Mouse (Mus musculus): ENCODE results near the gene Ccdc9.
"Not testable (repeated sequence)": the region's sequence is repeated elsewhere in the genome, so short reads cannot be mapped to it uniquely, and the experiment has no call there.

Ccdc9 gene

GRCm38 (mm10) chr7:16266593-16266992 is 20.0 kb downstream of the Ccdc9 start:
- DNase-seq (ENCODE audit: low read depth) = peak; percentile 62

GRCm38 (mm10) chr7:16265856-16266255 is 20.7 kb downstream of the Ccdc9 start:
- no peak for DNase-seq (ENCODE audit: low read depth)

- peak; percentile 32 for DNase-seq (ENCODE audit: low read depth)
Observed at GRCm38 (mm10) chr7:16263843-16264242, 22.8 kb downstream of the Ccdc9 start.

DNA sequence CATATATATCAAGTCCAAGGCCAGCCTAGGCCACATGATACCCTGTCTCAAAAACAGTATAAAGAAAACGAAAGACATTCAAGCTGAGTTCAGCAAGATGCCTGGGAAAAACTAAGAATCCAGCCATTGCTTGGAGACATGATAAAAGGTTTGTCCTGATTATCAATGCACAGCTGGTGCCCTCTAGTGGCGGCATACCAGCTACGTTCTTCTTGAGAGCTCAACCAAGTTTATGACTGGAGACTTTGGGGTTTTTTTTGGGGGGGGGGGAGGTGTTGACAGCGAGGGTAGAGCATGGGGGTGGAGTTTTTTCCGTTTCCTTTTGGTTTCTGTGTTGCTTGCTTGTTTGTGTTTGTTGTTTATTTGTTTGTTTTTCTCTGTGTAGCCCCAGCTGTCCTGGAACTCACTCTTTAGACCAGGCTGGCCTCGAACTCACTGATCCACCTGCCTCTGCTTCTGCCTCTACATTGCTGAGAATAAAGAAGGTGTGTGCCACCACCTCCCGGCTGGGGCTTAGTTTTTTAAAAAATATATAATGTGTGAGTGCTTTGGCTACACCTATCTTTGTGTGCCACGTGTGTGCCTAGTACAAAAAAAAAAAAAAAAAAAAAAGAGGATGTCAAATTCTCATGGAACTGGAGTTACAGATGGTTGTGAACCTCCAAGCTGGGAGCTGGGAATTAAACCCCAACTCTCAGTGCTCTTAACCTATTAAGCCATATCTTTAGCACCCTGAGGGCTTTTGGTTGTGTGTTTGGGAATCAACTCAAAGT is 23.4 kb downstream of the Ccdc9 start:
- DNase-seq (ENCODE audit: low read depth) = peak; percentile 90

DNA sequence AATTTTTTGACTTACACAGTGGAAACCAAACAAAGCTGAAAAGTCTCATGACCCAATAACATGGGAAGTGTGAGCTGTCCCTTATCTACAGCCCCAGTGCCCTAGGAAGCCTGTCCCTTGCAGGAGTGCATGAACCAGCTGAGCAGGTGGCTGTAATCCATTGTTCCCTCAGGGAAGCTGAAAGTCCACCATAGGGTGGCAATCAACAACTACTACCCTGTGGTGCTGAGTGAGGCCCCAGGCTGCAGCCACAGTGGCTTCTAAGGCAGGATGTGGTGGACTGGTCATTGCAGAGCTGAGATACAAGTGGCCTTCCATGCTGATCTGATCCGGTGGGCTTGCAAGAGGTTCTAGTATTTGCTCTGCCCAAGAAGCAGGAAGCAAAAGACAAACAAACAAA is 25.5 kb downstream of the Ccdc9 start:
- peak; percentile 71 for DNase-seq (ENCODE audit: low read depth)

GRCm38 (mm10) chr7:16259110-16259590 is 27.4 kb downstream of the Ccdc9 start, which contains the start of gene C5ar1:
Gene C5ar1 (minus strand): TSS chr7:16259540.
- DNase-seq (ENCODE audit: low read depth) = no peak

DNA sequence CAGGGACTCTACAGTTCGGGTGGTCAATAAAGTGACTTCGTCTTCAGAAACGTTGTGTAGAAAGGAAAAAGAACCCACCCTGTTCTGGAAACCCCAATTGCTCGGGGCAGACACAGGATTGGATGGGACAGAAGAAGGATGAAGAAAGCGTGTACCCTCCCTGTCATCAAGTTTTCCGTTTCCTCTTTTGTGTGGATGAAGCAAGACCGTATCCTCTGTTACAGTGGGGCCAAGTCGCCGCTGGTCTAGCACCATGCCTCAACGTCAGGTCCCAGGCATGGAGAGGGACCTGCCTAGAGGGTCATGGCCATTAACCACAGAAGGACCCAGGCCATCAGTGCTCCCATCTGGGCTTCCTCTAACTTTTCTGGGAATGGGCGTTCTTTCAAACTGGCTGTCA is 28.8 kb downstream of the Ccdc9 start:
- peak; percentile 70 for DNase-seq (ENCODE audit: low read depth)

- DNase-seq (ENCODE audit: low read depth) = not testable (repeated sequence)
Observed at GRCm38 (mm10) chr7:16255963-16256362, 30.6 kb downstream of the Ccdc9 start.

- peak; percentile 96 for DNase-seq (ENCODE audit: low read depth)
Observed at GRCm38 (mm10) chr7:16254195-16254594, 32.4 kb downstream of the Ccdc9 start.

- DNase-seq (ENCODE audit: low read depth) = peak; percentile 93
Observed at GRCm38 (mm10) chr7:16250687-16251086, 35.9 kb downstream of the Ccdc9 start.

DNA sequence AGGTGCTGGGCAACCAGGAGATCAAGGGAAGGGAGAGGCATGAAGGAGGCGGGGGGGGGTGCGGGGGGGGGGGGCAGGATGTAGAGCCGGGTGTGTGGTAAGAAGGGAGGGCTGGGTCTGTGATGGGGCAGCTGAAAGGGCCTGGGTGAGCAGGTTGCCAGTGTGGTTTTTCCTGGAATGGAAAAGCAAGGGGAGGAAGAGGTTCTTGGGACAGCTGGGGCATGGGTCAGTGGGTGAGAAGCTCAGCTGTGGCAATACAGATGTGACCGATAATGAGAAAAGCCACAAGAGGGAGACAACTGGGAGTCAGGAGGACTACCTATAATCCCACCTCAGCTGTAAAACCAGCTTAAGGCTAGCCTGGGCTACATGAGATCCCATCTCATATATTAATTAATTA is 40.6 kb downstream of the Ccdc9 start:
- peak; percentile 42 for DNase-seq (ENCODE audit: low read depth)

DNA sequence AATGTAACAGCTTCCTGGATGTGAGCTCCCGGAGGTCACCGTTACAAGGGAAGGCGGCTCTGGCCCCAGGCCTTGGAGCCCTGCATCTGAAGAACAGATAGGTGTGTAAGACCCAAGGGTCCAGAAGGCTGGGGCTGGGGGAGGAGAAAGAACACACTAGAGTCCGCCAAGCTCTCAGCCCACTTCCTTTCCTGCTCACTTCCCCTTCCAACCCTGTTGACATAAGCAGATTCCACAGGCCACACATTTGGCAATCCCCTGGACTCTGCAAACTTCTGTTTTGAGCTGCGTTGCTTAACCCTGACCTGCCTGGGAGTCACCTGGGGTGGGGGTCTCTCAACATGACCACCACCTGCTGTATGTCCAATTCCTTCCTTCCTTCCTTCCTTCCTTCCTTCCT is 42.5 kb downstream of the Ccdc9 start, which contains the start of gene C5ar2:
Gene C5ar2, minus strand, starts transcription at position 88 of the 400 bp plus-strand sequence.
- DNase-seq (ENCODE audit: low read depth) = peak; percentile 65

DNA sequence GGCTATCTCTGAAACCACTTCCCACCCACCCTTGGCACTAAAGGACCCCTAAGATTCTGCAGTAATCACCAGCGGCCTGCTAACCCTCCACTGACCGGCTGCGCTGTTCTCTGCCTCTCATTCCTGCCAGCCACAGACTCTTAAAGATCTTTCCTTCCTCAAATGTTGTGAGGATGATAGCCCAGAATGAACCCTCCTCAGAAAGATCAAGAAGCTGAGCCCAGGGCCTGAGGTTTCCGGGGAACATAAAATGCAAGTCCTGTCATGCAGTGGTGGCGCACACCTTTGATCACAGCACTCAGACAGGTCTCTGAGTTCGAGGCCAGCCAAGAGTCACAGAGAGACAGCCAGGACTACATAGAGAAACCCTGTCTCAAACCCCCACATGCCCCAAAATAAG is 44.4 kb downstream of the Ccdc9 start:
- DNase-seq (ENCODE audit: low read depth) = no peak

DNA sequence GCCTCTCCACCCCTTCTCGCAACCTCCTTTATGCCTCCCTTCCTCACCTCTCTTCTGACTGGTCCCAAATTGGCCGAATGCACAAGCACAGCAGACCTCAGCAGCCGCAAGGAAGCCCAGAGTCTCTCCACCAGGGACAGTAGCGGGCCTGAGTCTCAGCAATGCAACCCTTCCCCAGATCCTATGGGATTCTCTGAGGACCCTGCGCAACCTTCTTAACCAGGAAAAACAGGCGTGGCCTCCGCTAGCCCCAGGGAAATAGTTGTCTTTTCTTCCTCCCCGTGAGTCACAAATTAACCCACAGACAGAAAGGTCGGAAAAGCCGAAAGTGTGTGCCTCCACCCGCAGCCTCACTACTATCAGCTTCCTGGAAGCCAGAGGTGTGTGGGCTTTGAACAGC is 44.8 kb downstream of the Ccdc9 start:
- DNase-seq (ENCODE audit: low read depth) = no peak

GRCm38 (mm10) chr7:16240978-16241303 is 45.7 kb downstream of the Ccdc9 start:
- no peak for DNase-seq (ENCODE audit: low read depth)

- no peak for DNase-seq (ENCODE audit: low read depth)
Observed at GRCm38 (mm10) chr7:16240281-16240977, 46.2 kb downstream of the Ccdc9 start.

DNA sequence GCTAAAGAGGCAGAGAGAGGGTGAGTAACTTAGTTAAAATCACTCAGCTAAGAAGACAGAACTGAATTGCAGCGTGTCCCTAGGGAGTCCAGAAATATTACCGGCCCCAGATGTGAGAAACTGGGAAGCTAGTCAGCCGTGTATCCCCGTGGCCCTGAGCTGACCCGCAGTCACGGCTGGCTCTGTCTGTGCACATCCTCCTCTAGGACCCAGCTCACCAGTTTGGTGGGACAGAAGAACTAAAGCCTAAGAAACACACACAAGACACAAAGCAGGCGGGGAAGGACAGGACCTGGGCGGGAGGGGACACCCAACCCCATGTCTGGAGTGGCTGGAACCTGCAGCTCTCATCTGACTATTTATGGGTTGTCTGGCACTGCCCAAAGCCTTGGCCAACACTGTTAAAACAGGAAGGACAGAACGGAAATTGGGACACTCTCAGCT is 47.0 kb downstream of the Ccdc9 start:
- DNase-seq (ENCODE audit: low read depth) = peak; percentile 50

DNA sequence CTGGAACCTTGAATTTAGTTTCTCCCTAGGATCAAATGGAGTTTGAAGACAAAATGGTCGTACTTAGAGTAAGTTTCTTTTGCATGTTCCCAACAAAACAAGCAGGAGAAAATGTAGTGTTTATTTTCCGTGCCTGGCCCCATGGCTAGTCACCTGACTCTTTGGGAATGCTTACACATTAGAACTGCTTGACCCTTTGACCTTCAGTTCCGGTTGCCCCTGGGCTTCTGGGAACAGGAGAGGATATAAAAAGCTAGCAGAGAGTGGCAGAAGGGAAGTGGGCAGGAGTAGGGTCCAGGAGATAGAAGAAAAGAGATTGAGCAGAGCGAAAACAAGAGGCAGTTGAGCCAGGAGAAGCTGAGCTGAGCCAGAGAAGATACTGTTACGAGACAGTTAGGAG is 56.7 kb downstream of the Ccdc9 start:
- DNase-seq (ENCODE audit: low read depth) = no peak

All from 416B (cell line).